Mouse (Mus musculus) ES-E14 (cell line): ENCODE measurements around the gene Mrpl18.

Experiments used
- HCFC1 ChIP-seq: IDR thresholded peaks from 2 replicates; pipeline ENCODE4 v1.6.1; 2012; ENCODE audit warnings: low read length, inconsistent platforms, borderline replicate concordance; ENCODE audit not compliant: insufficient read depth
- MAFK ChIP-seq: IDR thresholded peaks from 2 replicates; pipeline ENCODE4 v1.6.1; 2014; ENCODE audit warnings: mild to moderate bottlenecking, low read depth, low read length, inconsistent platforms; ENCODE audit not compliant: insufficient read depth
- ZNF384 ChIP-seq: IDR thresholded peaks from 2 replicates; pipeline ENCODE4 v1.6.1; 2012; ENCODE audit warnings: low read depth, low read length, inconsistent platforms

DNA sequence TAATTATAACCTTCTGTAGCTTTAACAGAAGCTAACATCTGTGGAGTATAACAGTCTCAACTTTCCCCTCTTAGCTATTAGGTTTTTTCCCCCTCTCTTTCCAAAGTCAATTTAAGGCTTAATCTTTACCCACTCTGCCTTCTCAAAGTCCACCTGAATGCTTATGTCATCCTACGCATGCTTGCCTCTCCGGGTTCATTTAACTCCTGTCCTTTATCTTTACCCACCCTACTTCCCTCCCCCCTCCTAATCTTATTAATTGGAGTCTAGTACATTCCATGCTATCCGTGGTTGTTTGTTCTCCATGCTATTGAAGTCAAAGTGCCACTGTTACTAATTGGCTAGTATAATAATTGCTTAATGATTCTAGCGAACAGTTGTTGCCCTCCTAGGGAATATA lies 19.6 kb upstream of the Mrpl18 start:
- TF ChIP-seq HCFC1 (no peak), MAFK (no peak), ZNF384 (no peak)
